Mouse (Mus musculus): ENCODE measurements around the gene Tbx6. TPM values are rescaled to one million over a fixed set of nuclear protein-coding genes. Genes with fewer than 3 reads are reported as not detected.

Tbx6 gene
- total and polyA plus RNA-seq, 3 experiments = 0.12 to 0.15 TPM; not detected in 1

DNA sequence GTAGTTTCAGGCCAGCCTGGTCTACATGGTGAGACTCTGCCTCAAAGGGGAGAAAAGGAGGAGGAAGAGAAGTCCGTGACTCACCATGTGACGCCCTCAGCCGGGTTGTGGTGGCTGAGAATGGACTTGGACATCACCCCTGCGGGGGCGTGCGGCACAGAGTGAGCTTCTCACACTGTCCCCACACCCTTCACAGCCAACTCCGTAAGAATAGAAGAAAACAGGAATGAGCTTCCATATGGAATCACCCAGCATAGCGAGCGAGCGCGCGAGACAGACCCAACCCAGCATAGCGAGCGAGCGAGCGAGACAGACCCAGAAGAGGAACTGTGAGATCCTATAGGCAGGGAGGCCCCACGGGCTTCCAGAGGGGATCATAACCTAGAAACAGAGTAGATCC is 41.7 kb upstream of the Tbx6 start:
- Histone ChIP-seq H3K79me2 (ENCODE audit: control insufficient read depth, insufficient read depth, low read length, poor library complexity) (no peaks in the 10 kb centered on the region), H3K27me3 (ENCODE audit: control insufficient read depth in 1 of 2, insufficient read depth in 2 of 2, low read length in 2 of 2) (no peaks in the 10 kb centered on the region; a peak in 1 of 4 replicates), H3K36me3 (ENCODE audit: control insufficient read depth in 1 of 2, insufficient read depth in 2 of 2, low read length in 2 of 2) (no peaks in the 10 kb centered on the region), H3K4me1 (ENCODE audit: control insufficient read depth in 1 of 2, insufficient read depth in 2 of 2, low read length in 2 of 2) (no peaks in the 10 kb centered on the region), H3K9me3 (replicated peaks; ENCODE audit: insufficient read depth, low read length) (no peaks in the 10 kb centered on the region), H3K4me3 (ENCODE audit: control insufficient read depth in 1 of 2, insufficient read depth in 1 of 2, low read depth in 2 of 2, low read length in 2 of 2) (peak overlapping the region; percentile 59 to 60), H3K9ac (ENCODE audit: control insufficient read depth, low read depth, low read length, poor library complexity, severe bottlenecking) (peak overlapping the region; percentile 64), H3K27ac (ENCODE audit: control insufficient read depth, low read depth, low read length) (no peak overlapping the region)
- TF ChIP-seq POLR2AphosphoS2 (IDR thresholded peaks at IDR 0.05; ENCODE audit: low read length) (no peak), USF1 (IDR thresholded peaks at IDR 0.05; ENCODE audit: low read depth, low read length) (peak; percentile 41; the same call in 1 of the 2 replicates)
- peak; percentile 51 for DNase-seq (ENCODE audit: low read depth, low spot score)

DNA sequence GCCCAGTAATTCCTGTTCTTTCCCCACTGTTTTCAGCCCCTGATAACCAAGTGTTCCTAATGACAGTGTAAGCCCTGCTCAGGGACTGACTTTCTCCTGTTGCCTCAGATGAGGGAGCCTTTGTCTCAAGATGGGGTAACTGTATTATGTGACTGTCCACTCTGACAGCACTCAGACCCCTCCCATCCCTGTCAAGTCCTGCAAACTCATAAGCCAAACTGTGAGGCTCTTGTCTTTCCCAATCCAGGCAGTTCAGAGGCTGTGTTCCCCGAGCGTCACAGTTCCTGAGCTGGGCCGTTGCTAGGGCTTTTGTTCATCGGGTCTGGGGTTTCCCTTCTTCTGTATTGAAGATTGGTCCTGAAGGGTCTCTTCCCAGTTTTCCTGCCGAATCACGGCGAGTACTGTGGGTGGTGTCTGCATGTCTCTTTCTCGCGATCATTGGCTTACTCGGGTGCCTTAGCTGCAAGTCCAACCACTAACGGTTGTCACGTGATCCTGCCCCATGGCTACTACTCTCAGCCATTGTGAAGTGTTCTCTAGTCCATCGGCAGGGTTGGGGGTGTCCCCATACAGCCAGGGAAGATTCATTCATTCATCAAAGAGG is 41.0 kb upstream of the Tbx6 start:
- peak overlapping the region; percentile 59 to 60; a peak in 2 of 4 replicates for H3K4me3 ChIP-seq (ENCODE audit: control insufficient read depth in 1 of 2, insufficient read depth in 1 of 2, low read depth in 2 of 2, low read length in 2 of 2)
- H3K9ac ChIP-seq (ENCODE audit: control insufficient read depth, low read depth, low read length, poor library complexity, severe bottlenecking) = peak overlapping the region; percentile 64
- H3K27me3 ChIP-seq (ENCODE audit: control insufficient read depth in 1 of 2, insufficient read depth in 2 of 2, low read length in 2 of 2) = no peaks in the 10 kb centered on the region; a peak in 1 of 4 replicates
- no peaks in the 10 kb centered on the region for H3K4me1 ChIP-seq (ENCODE audit: control insufficient read depth in 1 of 2, insufficient read depth in 2 of 2, low read length in 2 of 2)
- H3K36me3 ChIP-seq (ENCODE audit: control insufficient read depth in 1 of 2, insufficient read depth in 2 of 2, low read length in 2 of 2) = no peaks in the 10 kb centered on the region
- H3K79me2 ChIP-seq (ENCODE audit: control insufficient read depth, insufficient read depth, low read length, poor library complexity) = no peaks in the 10 kb centered on the region
- no peak for DNase-seq (ENCODE audit: low read depth, low spot score)
- H3K27ac ChIP-seq (ENCODE audit: control insufficient read depth, low read depth, low read length) = no peak overlapping the region
- TF ChIP-seq POLR2A (IDR thresholded peaks at IDR 0.05; ENCODE audit: control insufficient read depth in 1 of 2, insufficient read depth in 1 of 2, low read depth in 1 of 2, low read length in 2 of 2, poor library complexity in 1 of 2) (no peak), ZC3H11A (IDR thresholded peaks at IDR 0.05; ENCODE audit: low read depth, low read length) (no peak), USF2 (IDR thresholded peaks at IDR 0.05; ENCODE audit: borderline replicate concordance in 1 of 2, insufficient read depth in 1 of 2, low read depth in 1 of 2, low read length in 2 of 2) (no peak), MXI1 (IDR thresholded peaks at IDR 0.05; ENCODE audit: low read depth, low read length) (no peak)
- no peaks in the 10 kb centered on the region for H3K9me3 ChIP-seq (replicated peaks; ENCODE audit: insufficient read depth, low read length)

- no peak overlapping the region for H3K9ac ChIP-seq (ENCODE audit: control insufficient read depth, low read depth, low read length, poor library complexity, severe bottlenecking)
- no peaks in the 10 kb centered on the region for H3K36me3 ChIP-seq (ENCODE audit: control insufficient read depth in 1 of 2, insufficient read depth in 2 of 2, low read length in 2 of 2)
- H3K4me3 ChIP-seq (ENCODE audit: control insufficient read depth in 1 of 2, insufficient read depth in 1 of 2, low read depth in 2 of 2, low read length in 2 of 2) = no peak overlapping the region
- no peaks in the 10 kb centered on the region for H3K79me2 ChIP-seq (ENCODE audit: control insufficient read depth, insufficient read depth, low read length, poor library complexity)
- no peak for TF ChIP-seq POLR2AphosphoS2 (IDR thresholded peaks at IDR 0.05; ENCODE audit: low read length)
- no peak for TF ChIP-seq EP300 (IDR thresholded peaks at IDR 0.05; ENCODE audit: low read depth in 1 of 2, low read length in 2 of 2)
- TF ChIP-seq TBP (IDR thresholded peaks at IDR 0.05; ENCODE audit: low read depth, low read length) = no peak
- TF ChIP-seq MAZ (IDR thresholded peaks at IDR 0.05; ENCODE audit: low read depth, low read length) = no peak
- no peak for TF ChIP-seq TCF12 (IDR thresholded peaks at IDR 0.05; ENCODE audit: low read depth, low read length)
- TF ChIP-seq ETS1 (IDR thresholded peaks at IDR 0.05; ENCODE audit: low read depth, low read length) = no peak
- no peak for TF ChIP-seq GATA1 (IDR thresholded peaks at IDR 0.05; ENCODE audit: low read depth, low read length)
- no peak for TF ChIP-seq MAFK (IDR thresholded peaks at IDR 0.05; ENCODE audit: borderline replicate concordance, low read depth, low read length)
- TF ChIP-seq SMC3 (IDR thresholded peaks at IDR 0.05; ENCODE audit: low read depth, low read length) = no peak
- no peak for TF ChIP-seq ZMIZ1 (IDR thresholded peaks at IDR 0.05; ENCODE audit: low read depth, low read length)
- TF ChIP-seq MYB (IDR thresholded peaks at IDR 0.05; ENCODE audit: low read depth, low read length) = no peak
- TF ChIP-seq RCOR1 (IDR thresholded peaks at IDR 0.05; ENCODE audit: low read depth, low read length) = no peak
- TF ChIP-seq UBTF (IDR thresholded peaks at IDR 0.05; ENCODE audit: borderline replicate concordance, insufficient read depth, low read depth, low read length) = no peak
- DNase-seq (ENCODE audit: low read depth, low spot score) = no peak
- H3K4me1 ChIP-seq (ENCODE audit: control insufficient read depth in 1 of 2, insufficient read depth in 2 of 2, low read length in 2 of 2) = no peaks in the 10 kb centered on the region
- no peaks in the 10 kb centered on the region for H3K9me3 ChIP-seq (replicated peaks; ENCODE audit: insufficient read depth, low read length)
- no peak overlapping the region for H3K27ac ChIP-seq (ENCODE audit: control insufficient read depth, low read depth, low read length)
- H3K27me3 ChIP-seq (ENCODE audit: control insufficient read depth in 1 of 2, insufficient read depth in 2 of 2, low read length in 2 of 2) = no peaks in the 10 kb centered on the region; a peak in 1 of 4 replicates
Measured at GRCm38 (mm10) chr7:126740977-126741376, 40.3 kb upstream of the Tbx6 start.
